Mouse (Mus musculus) midbrain, embryonic 16.5 days (tissue): ENCODE measurements around the gene Rfx4. TPM values are rescaled to one million over a fixed set of nuclear protein-coding genes. Genes with fewer than 3 reads are reported as not detected.

ENCODE experiments used
- ATAC-seq: fragments of 200-750 bp; cut with Nextera tagmentation; 2 replicates; pipeline ENCODE4 v1.8.0; 2017; ENCODE audit warnings: moderate TSS enrichment
- H3K27ac ChIP-seq: fragments of 300-500 bp; sonication (generic); 2 replicates; pipeline ENCODE4 v1.5.1; 2014; ENCODE audit warnings: mild to moderate bottlenecking, low read length, mixed read lengths
- H3K27me3 ChIP-seq: fragments of 300-500 bp; sonication (generic); 2 replicates; pipeline ENCODE4 v1.6.1; 2014; ENCODE audit warnings: low read depth, low read length, mixed read lengths; ENCODE audit not compliant: control insufficient read depth, insufficient read depth
- H3K36me3 ChIP-seq: fragments of 300-500 bp; sonication (generic); 2 replicates; pipeline ENCODE4 v1.6.1; 2014; ENCODE audit warnings: mild to moderate bottlenecking, low read length, moderate library complexity, mixed read lengths; ENCODE audit not compliant: control insufficient read depth, insufficient read depth
- H3K4me1 ChIP-seq: fragments of 300-500 bp; sonication (generic); 2 replicates; pipeline ENCODE4 v1.6.1; 2014; ENCODE audit warnings: mild to moderate bottlenecking, low read length, mixed read lengths; ENCODE audit not compliant: control insufficient read depth, insufficient read depth
- H3K4me2 ChIP-seq: fragments of 300-500 bp; sonication (generic); 2 replicates; pipeline ENCODE4 v1.6.1; 2014; ENCODE audit warnings: mild to moderate bottlenecking, low read length, mixed read lengths
- H3K4me3 ChIP-seq: fragments of 300-500 bp; sonication (generic); 2 replicates; pipeline ENCODE4 v1.5.1; 2014; ENCODE audit warnings: low read depth, mild to moderate bottlenecking, low read length, moderate library complexity, mixed read lengths
- H3K9ac ChIP-seq: fragments of 300-500 bp; sonication (generic); 2 replicates; pipeline ENCODE4 v1.6.1; 2014; ENCODE audit warnings: low read depth, low read length, mixed read lengths
- H3K9me3 ChIP-seq: fragments of 300-500 bp; sonication (generic); replicated peaks from 2 replicates; pipeline ENCODE4 v1.6.1; 2014; ENCODE audit warnings: mild to moderate bottlenecking, low read length, mixed read lengths; ENCODE audit not compliant: control insufficient read depth, poor library complexity, severe bottlenecking
- WGBS: fragments of 180-500 bp; shearing (Covaris S2); extraction: QIAGEN DNeasy Blood & Tissue Kit; methylation state at CpG from one replicate; pipeline ENCODE4 v1.1.7; 2014; 5-methylcytosine and 5-hydroxymethylcytosine counted together
- polyA plus RNA-seq: library from polyadenylated mRNA; unstranded; fragments of >200 nt; fragmentation: Nextera tagmentation; extraction: Ambion mirVana; gene quantifications from 2 replicates; pipeline ENCODE4 v1.2.1, GENCODE M21; 2015

Gene Rfx4
- polyA plus RNA-seq, 1 experiment from 2014 or later, result 13.9 TPM

- ATAC-seq, result no peak
- no peak overlapping the region for H3K27ac ChIP-seq
- H3K9me3 ChIP-seq, result no peaks in the 10 kb centered on the region
- no peak overlapping the region for H3K4me2 ChIP-seq
- no peak overlapping the region for H3K9ac ChIP-seq
- no peak overlapping the region for H3K4me3 ChIP-seq
- H3K36me3 ChIP-seq, result no peaks in the 10 kb centered on the region
- H3K27me3 ChIP-seq, result no peaks in the 10 kb centered on the region
- WGBS, result 25% methylated on average over 13 of the region's 13 CpGs
- peaks cover 14% of the 10 kb centered on the region for H3K4me1 ChIP-seq
These were observed 103.9 kb downstream of the Rfx4 start for GRCm38 (mm10) chr10:84859556-84860380.

GRCm38 (mm10) chr10:84863488-84863887 is 107.6 kb downstream of the Rfx4 start:
- H3K4me1 ChIP-seq, result peaks cover 14% of the 10 kb centered on the region
- ATAC-seq, result no peak
- H3K36me3 ChIP-seq, result no peaks in the 10 kb centered on the region
- 87% methylated on average over 6 of the region's 6 CpGs for WGBS
- no peaks in the 10 kb centered on the region for H3K27me3 ChIP-seq
- H3K9me3 ChIP-seq, result no peaks in the 10 kb centered on the region
- no peak overlapping the region for H3K9ac ChIP-seq
- no peak overlapping the region for H3K27ac ChIP-seq
- no peak overlapping the region for H3K4me2 ChIP-seq
- no peak overlapping the region for H3K4me3 ChIP-seq

GRCm38 (mm10) chr10:84867577-84867976 is 111.7 kb downstream of the Rfx4 start:
- no peak overlapping the region for H3K4me3 ChIP-seq
- H3K36me3 ChIP-seq, result no peaks in the 10 kb centered on the region
- H3K9me3 ChIP-seq, result no peaks in the 10 kb centered on the region
- H3K27ac ChIP-seq, result no peak overlapping the region
- 89% methylated on average over 7 of the region's 7 CpGs for WGBS
- no peaks in the 10 kb centered on the region for H3K27me3 ChIP-seq
- no peak overlapping the region for H3K9ac ChIP-seq
- ATAC-seq, result no peak
- H3K4me2 ChIP-seq, result no peak overlapping the region
- peaks cover 7% of the 10 kb centered on the region for H3K4me1 ChIP-seq

- WGBS, result 7% methylated on average over 12 of the region's 12 CpGs
- Histone ChIP-seq H3K4me2 (peak overlapping the region; percentile 9; the same call in 1 of the 2 replicates), H3K27me3 (no peaks in the 10 kb centered on the region), H3K9ac (peak overlapping the region; percentile 26; the same call in 1 of the 2 replicates), H3K36me3 (no peaks in the 10 kb centered on the region), H3K4me1 (peaks cover 7% of the 10 kb centered on the region), H3K9me3 (no peaks in the 10 kb centered on the region), H3K4me3 (no peak overlapping the region), H3K27ac (no peak overlapping the region)
- peak; percentile 48; the same call in 1 of the 2 replicates for ATAC-seq
These were observed 115.4 kb downstream of the Rfx4 start for GRCm38 (mm10) chr10:84871285-84871684.

GRCm38 (mm10) chr10:84871921-84872320 is 116.1 kb downstream of the Rfx4 start:
- no peaks in the 10 kb centered on the region for H3K9me3 ChIP-seq
- H3K27ac ChIP-seq, result no peak overlapping the region
- H3K9ac ChIP-seq, result no peak overlapping the region
- H3K36me3 ChIP-seq, result no peaks in the 10 kb centered on the region
- no peak overlapping the region for H3K4me3 ChIP-seq
- no peak for ATAC-seq
- 48% methylated on average over 4 of the region's 4 CpGs for WGBS
- H3K4me2 ChIP-seq, result no peak overlapping the region
- H3K4me1 ChIP-seq, result peaks cover 7% of the 10 kb centered on the region
- no peaks in the 10 kb centered on the region for H3K27me3 ChIP-seq

GRCm38 (mm10) chr10:84879823-84880571 is 124.1 kb downstream of the Rfx4 start:
- no peak for ATAC-seq
- Histone ChIP-seq H3K27me3 (no peaks in the 10 kb centered on the region), H3K9me3 (no peaks in the 10 kb centered on the region), H3K4me2 (no peak overlapping the region), H3K4me1 (no peaks in the 10 kb centered on the region), H3K4me3 (no peak overlapping the region), H3K27ac (no peak overlapping the region), H3K36me3 (no peaks in the 10 kb centered on the region), H3K9ac (no peak overlapping the region)
- 51% methylated on average over 9 of the region's 9 CpGs for WGBS

GRCm38 (mm10) chr10:84882528-84882927 is 126.7 kb downstream of the Rfx4 start:
- Histone ChIP-seq H3K9me3 (no peaks in the 10 kb centered on the region), H3K36me3 (no peaks in the 10 kb centered on the region), H3K9ac (no peak overlapping the region), H3K4me1 (no peaks in the 10 kb centered on the region), H3K4me2 (no peak overlapping the region), H3K4me3 (no peak overlapping the region), H3K27ac (no peak overlapping the region), H3K27me3 (no peaks in the 10 kb centered on the region)
- 88% methylated on average over 2 of the region's 2 CpGs for WGBS
- ATAC-seq, result no peak

- 82% methylated on average over 5 of the region's 5 CpGs for whole genome bisulfite sequencing
- Histone ChIP-seq H3K4me1 (peaks cover 3% of the 10 kb centered on the region; the same call in 1 of the 2 replicates), H3K36me3 (no peaks in the 10 kb centered on the region), H3K9me3 (no peaks in the 10 kb centered on the region), H3K9ac (no peak overlapping the region), H3K27ac (no peak overlapping the region), H3K27me3 (no peaks in the 10 kb centered on the region), H3K4me3 (no peak overlapping the region), H3K4me2 (no peak overlapping the region)
- ATAC-seq, result no peak
These were observed 129.6 kb downstream of the Rfx4 start for GRCm38 (mm10) chr10:84885341-84885884.

- Histone ChIP-seq H3K27me3 (no peaks in the 10 kb centered on the region), H3K4me3 (no peak overlapping the region), H3K9ac (no peak overlapping the region), H3K27ac (no peak overlapping the region), H3K4me1 (peaks cover 3% of the 10 kb centered on the region; the same call in 1 of the 2 replicates), H3K36me3 (no peaks in the 10 kb centered on the region), H3K4me2 (no peak overlapping the region), H3K9me3 (no peaks in the 10 kb centered on the region)
- no peak for ATAC-seq
- 51% methylated on average over 6 of the region's 6 CpGs for WGBS
These were observed 130.4 kb downstream of the Rfx4 start for GRCm38 (mm10) chr10:84886221-84886627.
